Mouse (Mus musculus): ENCODE results near the gene Tspan8.
"Not testable (repeated sequence)": the region's sequence is repeated elsewhere in the genome, so short reads cannot be mapped to it uniquely, and the experiment has no call there.

Tspan8 gene

DNA sequence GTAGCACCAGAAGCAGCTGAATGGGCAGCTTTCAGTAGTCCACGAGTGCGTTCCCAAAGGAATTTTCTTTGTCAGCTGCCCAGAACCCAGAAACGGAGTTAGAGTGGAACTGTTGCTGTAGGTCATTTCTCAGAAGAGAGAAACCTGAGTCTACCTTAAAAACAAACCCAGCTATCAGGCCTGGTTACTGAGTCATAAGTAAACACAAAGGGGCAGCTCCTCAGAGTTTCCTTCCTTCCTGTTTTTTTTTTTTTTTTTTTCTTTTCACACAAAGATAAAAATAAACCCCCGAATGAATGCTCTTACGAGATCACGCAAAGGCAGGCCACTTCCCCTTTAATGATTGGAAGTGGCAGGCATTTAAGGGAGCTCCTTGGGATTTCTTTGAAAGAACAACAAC is at the start of gene Tspan8:
TSS of gene Tspan8 (plus strand) at position 322 of the 400 bp plus-strand sequence.
- no peak for DNase-seq

DNA sequence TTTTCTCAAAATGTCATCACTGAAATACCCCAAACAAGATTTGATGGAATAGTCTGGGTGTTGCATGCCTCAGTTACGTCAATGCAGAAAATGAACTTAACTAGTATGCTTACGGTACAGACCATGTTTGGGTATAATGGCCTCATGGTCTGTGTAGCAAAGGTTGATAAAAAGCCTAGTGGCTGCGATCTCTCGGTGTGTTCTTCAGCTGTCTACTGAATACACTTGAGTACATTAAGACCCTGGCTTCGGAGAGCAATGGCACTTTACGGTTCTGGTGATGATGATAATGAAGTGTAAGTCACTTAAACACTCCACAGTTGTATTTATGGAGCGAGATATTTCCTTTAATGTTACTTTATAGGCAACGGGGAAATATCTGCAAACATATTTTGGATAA is 46.6 kb upstream of the Tspan8 start:
- DNase-seq = no peak

DNA sequence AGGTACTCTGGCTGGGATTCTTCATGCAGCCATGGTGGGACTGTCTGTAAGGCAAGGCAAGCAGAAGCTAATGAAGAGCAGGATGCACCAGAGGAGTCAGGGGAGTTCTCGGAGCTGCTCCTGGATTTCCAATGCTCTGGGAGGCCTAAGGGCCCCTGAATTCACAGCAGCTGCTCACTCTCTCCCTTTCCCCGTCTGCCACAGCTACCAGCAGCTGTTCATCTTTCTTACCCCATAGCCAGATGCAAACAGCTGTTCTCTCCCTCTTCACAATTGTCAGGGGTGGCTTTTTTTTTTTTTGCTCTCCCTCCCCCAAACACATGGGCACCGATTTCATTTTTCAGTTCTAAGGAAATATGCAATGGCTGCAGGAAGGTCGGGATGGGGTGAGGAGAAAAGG is 42.2 kb upstream of the Tspan8 start:
- DNase-seq = peak; percentile 10

DNA sequence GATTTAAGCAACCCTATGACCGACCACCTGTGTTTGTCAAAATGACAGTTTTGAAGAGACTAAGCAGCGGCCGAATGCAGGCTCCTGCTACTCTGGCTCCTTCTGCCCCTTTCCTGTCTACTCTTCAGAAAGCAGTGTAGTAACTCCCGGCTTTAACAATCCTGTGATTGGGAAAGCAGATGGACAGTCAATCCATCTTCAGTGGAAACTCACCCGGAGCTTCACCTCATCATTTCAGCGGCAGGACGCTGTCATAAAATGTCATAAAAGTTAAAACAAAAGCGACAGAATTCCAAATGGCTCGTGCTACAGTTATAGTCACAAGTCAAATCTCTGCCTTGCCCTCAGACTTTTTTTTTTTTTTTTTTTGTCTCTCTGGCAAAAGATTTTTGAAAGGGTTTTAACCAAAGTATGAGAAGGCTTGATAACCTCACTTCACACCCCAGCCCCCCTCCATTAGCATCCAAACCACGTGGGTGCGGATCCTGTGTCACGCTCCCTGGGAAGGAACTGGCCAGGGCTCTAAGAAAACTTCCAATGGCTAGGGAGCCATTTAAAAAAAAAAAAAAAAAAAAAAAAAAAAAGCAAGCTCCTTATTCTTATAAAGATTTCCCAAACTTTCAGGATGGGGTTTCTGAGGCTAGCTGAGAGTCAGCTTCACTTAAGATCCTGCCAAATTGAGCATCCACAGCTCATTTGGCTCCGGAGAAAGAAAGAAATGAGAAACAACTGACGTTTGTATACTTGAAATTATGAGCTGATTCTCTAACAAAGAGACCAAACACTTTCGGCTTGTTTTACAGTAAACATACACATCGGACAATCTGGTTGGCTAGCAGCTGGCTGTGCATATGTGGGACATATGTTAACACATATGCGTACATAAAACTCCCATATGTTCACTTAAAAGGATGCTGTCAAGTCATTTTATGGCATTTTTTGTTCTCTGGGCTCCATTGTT is 40.4 kb upstream of the Tspan8 start:
- peak; percentile 46 for DNase-seq

DNA sequence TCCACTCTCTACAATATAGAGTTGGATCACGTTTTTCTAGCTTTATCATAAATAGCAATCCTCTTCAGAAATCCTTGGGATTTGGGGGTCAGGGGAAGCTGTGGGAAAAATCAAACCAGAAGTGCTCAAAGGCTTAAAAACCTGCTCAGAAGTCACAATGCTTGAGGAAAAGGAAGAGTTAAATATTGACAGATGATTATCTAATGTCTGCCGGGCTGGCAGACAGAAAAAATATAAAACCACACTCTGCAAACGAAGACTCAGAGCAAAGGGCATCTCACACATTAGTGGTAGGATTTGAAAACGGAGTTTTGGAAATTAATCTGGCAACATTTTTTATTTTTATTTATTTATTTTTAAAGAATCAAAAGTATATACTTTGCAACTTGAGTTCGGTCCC is 39.3 kb upstream of the Tspan8 start:
- no peak for DNase-seq

DNA sequence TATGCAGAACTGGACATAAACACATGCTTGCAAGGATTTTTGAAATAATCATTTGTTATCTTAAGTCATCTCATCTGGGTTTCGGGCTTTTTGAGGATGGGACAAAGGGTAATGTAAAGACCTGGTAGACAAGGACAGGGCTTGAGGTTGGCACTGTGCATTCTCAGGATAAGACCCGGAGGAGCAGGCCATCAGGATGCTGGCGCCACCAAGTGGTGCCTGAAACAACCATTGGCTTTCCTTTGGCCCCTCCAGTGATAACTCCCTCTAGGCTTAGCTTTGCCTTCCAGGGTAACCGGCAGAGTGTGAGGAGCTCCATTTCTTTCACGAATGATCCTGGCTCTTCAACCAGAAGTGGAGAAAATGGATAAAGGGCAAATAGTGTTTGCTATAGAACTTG is 38.0 kb upstream of the Tspan8 start:
- peak; percentile 47 for DNase-seq

DNA sequence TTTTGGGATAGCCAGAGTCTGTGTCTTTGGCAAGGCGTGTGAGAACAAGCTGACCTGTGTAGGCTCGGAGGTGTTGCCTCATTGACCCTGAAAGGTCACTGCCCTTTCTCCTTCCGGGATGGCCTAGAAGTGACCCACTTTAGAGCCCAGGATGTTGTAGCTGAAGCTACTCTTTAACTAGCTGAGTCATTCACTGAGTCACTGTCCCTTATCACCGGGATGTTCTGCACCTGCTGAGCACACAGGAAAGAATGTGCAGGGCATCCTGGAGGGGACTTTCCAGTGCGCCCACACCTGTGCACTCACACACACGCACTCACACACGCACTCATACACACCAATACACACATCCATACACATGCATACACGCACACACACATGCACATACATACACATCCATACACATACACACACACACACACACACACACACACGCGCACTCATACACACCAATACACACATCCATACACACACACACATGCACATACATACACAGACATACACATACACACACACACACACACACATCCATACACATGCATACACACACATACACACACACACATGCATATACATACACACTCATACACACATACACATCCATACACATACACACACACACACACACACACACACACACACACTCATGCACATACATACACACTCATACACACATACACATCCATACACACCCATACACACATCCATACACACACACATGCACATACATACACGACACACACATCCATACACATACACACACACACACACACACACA is 36.2 kb upstream of the Tspan8 start:
- no peak for DNase-seq

DNA sequence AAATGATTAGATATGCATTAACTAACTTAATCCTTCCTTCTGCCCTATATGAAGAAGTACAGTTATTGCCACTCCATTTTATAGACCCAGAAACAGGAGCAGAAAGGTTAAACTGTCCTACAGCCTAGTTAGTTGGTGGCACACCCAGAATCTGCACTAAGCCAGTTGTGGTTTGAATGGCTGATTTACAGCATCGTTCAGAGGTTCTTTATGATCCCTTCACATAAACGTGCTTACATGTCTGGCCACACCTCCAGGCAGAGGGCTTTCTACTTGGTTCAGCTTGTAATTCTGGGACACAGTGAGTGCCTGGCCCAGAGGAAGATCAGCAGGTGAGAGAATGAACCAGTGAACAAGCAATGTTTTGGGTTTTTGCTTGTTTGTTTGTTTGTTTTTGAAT is 33.4 kb upstream of the Tspan8 start:
- no peak for DNase-seq

DNA sequence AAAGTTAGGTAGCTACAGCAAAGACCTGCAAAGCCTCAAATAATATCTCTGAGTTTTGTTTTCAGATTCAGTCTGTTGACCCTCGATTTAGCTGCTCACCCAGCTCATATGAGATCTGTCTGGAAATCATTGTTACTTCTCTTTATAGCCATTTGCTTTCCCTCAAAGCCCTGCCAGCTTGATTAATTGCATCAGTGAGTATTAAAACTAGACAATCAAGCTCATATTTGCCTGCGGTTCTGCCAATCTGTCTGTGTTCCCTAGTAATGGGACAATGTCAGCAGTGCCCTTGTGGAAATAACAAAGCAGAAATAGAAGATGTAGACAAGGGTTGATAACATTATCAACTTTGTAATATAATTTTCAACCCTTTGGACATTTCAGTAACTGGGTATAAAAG is 25.8 kb upstream of the Tspan8 start:
- no peak for DNase-seq

DNA sequence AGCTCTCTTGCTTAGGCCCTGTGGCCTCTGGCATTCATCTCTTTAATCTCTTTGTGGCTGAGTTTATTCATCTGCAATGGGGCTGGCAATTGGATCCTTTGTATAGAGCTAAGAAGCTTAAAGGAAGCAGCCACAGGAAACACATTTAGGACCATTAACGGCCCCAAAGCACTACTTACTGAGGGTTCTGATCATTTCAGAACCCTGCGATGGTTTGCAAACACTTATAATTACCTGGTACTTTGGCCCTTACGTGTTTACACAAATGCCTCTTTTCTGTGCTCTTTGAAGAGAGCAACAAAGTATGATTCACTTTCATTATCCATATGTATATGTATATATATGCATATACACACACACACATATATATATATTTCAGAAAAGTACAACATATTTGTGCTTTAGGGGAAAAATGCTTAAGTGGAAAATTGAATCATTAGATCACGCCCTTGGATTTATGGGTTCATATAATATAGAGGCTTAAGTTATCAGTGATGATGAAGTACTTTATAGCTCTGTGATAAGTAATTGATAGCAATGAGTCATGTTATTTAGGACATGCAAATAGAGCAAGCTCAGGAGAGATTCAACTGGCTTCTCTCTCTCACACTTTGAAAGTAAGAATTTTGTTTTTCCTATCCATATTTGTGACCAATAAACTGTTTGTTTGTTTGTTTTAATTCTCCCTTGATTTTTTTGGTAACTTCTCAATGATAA is 20.4 kb upstream of the Tspan8 start:
- no peak for DNase-seq

DNA sequence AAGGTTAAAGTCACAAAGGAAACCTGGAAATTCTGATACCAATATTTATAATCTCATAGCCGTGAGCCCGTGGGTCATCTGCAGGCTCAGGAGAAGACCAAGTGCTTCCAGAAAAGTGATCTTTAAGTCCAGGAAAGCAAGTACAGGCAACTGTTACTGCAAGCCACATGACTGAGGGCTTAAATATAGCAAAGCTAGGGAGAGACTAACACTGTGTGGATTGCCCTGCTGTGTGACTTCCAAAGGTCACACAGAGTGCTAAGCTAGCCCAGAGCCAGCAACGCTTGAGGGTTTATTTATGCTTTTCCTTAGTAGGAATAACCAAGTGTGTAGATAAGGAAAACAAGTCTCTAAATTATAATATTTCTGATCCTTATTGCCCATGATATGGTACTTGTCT is 15.2 kb upstream of the Tspan8 start:
- DNase-seq = no peak

DNA sequence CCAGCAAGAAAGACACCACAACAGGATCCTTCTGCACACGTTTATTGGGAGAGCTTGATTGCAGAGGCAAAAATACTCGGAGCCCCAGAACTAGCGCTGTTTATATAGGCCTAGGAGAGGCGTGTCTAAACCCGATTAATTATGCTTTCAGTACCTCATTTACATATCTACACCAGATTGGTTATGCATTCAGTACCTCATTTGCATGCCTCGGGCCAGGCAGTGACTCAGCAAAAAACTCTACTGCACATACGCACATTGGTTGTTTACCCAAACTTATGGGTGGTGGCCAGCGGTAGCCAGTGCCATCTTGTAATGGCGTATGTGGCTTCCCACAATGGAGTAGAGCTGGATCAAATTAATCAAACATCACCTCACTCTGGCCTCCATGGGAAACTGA is 13.6 kb upstream of the Tspan8 start:
- DNase-seq = not testable (repeated sequence)

DNA sequence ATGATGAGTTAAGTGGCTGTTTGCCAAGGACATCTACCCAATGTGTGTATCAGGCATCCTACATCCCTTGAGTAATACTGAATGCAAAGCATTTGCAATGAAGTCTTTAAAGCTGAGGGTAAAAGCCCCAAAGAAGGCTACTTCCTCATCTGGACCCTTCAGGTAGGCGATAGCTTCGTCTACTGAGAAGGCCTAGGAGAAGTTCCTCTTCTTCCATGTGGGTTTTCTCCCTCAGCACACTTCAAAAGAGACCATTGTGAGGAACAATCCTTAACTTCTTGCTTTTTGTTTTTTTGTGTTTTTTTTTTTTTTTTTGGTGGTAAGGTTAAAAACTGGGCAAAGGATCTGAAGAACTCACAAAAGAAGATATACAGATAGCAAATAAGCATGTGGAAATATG is 12.9 kb upstream of the Tspan8 start:
- no peak for DNase-seq

DNA sequence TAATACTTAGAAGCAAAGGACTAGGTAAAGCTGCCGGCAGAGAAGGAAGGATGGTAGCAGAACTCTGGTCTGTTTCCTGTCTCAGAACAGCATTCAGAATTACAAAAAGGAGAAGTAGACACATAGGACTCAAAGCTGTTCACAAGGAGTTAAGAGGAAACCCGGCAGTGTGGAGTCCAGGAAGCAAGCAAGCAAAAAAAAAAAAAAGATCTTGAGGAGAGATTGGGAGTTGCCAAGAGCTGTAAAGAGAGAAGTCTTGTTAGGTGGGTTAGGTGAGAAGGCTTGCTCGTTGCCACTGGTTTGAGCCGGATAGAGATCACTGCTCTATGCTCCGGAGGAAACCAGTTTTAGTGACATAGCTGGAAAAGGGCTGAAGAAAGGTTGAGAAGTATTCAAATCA is 10.6 kb upstream of the Tspan8 start:
- DNase-seq = no peak

DNA sequence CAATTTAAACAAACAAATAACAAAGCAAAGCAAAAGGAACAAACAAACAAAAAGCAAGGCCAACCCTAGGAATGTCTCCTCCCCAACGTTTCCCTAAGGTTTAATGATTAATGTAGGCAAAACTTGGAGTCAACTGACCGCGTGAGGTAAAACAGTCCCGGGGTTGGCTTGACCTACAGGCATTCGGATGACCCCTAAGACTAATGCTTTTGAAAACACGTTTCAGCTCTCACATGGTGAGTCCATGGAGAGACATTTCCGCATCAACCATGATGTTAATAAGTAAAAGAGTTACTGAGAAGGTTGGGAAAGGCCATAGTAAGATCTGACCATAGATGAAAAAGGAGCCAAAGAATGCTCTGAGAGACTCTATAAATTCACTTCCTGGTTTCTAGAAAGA is 7.5 kb upstream of the Tspan8 start:
- DNase-seq = no peak

DNA sequence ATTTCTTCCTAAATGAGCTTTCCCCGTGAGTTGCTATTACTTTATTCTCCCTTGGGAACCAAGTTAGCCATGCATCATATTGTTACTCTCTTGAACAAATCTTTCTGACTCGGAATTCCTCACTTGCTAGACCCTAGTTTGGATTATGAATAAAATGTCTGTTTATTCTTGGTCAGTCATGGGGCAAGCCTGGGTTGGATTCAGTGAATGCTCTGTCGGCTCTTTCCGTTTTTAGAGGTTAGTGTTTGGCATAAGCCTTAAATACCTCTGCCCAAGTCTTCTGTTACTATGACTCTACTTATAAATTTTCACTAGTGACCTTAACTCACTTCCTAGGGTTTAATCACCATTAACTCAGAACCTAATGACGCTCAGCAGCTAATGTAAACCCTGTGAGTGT is 5.1 kb upstream of the Tspan8 start:
- DNase-seq = no peak

DNA sequence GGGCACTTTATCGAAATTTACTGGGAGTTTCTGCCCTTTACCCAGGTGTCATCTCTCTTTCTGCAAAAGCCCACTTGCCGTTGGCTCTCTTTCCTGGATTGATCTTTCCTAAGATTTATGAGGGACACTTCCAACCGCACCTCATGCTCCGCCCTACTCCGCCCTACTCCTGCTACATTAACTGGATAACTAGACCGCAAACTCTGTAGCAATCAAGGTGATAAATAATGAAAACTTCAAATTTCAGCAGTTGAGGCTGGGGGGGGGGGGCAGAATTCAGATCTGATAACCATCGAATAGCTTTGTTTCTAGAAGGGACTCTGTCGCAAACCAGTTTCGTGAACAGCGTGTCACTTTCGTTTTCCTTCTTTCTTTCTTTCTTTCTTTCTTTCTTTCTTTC is 1.8 kb upstream of the Tspan8 start:
- DNase-seq = no peak

DNA sequence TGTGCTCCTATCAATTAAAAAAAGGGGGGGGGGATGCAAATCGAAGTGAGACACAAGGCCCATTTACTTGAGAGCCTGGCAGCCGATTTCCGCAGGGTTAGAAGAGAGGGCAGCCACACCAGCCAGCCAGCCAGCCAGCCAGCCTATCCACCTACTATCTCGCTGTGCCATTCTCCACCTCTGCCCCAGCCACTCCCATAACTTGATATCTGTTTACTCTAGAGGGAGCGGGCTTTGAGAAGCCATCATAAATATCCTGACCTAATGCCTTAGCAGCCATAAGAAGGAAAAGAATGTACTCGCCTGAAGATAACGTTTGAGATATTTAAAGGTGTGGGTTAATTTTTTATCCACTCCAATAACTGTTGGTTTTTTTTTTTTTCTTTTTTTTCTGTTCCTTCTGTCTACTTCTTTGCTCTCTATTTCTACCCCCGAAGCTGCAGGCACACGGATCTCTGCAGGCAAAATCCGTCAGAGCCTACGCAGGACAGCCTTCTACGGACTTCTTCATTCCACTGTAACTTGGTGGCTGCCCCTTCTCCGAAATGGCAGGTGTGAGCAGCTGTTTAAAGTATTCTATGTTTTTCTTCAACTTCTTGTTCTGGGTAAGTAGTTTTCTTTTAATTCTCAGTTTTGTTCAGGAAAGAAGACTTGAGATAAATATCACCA is 558 bp downstream of the Tspan8 start:
- DNase-seq = no peak

DNA sequence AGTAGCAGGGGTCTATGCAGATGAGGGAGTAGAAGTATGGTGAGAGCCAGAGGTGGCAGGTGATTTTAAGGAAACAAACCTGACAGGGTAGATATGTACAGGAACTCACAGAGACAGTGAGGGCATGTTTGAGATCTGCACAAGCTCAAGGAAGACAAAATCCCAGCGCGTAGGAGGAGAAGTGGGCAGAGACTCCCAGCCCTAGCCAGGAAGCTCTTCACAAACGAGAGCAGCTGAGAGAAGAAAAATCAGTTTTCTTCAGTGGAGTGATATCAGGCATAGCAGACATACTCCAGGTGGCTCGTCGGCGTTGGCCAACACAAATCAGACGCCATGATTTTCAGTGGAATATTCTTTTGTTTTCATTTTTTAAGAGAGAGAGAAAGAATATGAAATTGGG is 8.7 kb downstream of the Tspan8 start:
- DNase-seq = no peak

DNA sequence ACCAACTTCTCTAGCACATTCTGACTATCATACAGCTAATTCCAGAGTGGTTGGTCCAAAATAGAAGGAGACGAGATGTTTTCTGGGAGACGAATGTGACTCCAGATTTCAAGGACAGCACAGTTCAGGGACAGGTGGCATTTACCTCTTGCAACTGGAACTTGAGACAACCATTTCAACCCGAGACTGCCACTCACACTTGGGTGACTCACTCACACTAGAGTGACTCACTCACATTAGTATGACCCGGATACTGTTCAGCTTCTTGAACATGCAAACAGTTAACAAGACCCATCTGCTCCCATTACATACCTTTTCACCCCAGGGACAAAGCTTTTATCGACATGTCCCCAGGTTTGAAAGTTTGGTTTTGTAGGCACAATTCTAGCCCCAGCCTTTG is 12.2 kb downstream of the Tspan8 start:
- DNase-seq = no peak

DNA sequence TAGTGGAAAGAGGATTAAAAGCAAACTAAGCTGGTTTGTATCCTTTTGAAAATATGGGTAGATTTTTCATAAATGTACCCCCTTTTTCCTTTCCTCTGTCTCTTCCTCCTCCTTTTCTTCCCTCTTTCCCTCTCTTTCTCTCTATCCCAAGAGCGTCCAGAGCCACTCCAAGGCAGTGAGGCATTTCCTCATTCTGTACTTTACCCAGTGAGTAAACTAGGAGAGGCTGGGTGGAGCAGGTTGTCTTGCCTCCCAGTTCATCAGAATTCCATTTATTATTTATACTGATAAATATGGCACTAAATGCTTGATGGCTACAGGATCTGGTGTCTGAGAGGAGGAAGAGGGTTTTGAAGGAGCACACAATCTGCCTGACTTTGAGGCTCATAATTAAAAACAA is 13.1 kb downstream of the Tspan8 start:
- no peak for DNase-seq

DNA sequence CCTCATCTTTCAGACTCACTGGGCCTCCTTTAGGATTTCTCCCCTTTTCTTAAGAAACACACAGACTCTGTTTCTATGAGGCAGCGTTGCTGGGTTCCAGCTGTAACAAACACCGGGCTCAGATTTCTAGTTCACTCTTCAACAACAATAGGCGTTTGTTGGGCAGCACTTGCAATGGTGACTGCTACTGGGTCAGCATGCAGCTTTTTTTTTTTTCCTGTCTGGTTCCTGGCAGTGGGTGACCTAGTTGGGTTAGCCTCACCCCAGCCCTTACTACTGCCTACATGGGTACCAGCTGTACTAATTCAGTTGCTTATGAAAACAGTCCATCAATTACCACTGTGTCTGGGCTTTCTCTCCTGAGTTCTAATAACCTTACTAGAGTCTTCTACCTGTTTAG is 14.1 kb downstream of the Tspan8 start:
- no peak for DNase-seq

DNA sequence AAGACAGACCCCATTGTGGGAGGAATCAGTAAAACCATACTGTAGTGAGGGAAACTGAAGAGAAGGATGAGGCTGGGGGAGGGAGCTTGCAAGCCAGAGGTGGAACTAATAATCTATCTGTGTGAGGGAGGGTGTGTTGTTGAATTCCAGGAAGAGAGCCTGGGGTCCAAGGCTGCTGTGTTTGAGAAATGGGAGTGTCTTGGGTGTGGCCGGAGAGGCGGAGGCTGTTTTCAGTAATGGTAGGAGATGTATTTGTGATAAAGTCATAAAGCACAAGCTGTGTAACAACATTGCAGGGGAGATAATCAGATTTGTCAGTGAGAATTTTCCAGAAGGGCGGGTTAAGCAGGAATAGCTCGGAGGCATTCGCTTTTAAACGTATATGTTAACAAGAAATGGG is 17.4 kb downstream of the Tspan8 start:
- no peak for DNase-seq

Data from embryo, embryonic 11 days (tissue).